Mouse (Mus musculus) spleen, embryonic (tissue): ENCODE results near the gene Tpbgl.

Source experiments
- CTCF ChIA-PET: fragments of 350-600 bp; sonication (Branson Sonifier 250); formaldehyde crosslinking; loops from one replicate; lab custom pipeline; 2022; lab: Charles Lee

The Tpbgl gene

DNA sequence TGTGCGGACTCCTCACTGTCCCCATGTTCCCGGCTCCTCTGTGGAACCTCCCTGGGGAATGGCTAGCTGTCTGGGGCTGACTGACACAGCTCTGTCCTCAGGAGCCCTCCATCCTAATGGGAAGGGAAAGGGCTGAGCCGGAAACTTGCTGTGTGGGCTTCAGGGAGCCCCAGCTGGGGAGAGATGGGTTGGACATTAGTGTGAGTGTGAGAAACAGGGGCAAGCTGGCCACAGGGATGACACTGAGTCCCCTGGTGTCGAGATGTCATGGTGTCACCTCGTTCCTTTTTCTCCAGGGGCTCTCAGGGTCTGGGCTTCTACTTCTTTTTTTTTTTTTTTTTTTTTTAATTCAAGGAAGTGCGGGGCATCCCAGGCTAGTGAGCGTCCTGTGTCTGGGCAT, 44.6 kb downstream of the Tpbgl start:
- CTCF ChIA-PET: no interaction called here

DNA sequence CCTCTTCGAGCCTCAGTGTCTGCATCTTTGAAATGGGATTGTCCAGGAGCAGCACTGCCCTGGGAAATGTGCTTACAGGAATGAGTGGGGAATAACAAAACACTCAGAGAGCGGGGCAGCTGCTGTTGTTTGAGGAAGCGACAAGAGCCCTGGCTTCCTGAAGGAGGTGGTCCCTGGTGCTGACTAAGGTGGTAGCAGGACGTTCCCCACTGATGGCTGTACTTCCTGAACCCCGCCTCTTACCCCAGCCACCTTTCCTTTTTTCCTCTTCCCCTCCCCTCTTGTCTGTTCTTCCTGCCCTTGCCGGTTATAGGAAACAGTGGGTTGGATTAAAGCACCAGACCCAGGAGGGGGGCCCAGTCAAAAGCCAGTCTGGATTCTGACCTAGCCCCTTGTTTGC, 46.7 kb downstream of the Tpbgl start:
- CTCF ChIA-PET: no interaction called here

DNA sequence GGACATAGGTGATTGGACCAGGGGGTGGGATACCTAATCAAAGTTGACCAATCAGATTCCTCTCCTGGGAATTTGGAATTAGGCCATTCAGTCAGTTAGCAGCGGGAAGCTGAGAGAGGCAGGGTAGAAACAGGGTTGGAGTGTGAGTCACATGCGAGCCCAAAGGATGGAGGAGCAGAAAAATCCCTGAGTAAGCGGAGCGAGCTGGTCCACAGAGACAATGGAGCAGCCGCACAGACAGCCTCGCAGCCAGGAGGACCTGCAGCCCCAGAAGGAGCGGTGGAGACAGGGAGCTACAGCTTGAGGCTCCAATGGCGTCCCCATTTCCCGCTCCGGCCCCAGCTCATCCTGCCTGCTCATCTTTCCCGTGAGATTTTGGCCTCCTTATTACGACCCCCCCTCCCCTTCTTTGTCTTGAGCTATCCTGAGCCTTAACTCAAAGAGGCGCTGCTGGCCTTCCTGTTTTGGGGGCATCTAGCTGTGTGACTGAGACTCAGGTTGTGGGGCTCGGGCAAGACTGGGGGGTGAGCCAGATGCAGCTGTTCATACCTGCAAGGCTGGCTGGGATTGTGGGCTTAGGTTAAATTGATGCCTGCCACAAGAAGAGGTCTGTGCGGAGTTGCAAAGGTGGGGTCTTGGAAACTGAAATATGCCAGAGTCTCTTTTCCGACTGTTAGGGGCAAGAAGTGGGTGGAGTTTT, 47.3 kb downstream of the Tpbgl start:
- CTCF ChIA-PET: no interaction called here

GRCm38 (mm10) chr7:99578246-99578645, 48.7 kb downstream of the Tpbgl start:
- CTCF ChIA-PET: no interaction called here
